In the genomic region with DNA sequence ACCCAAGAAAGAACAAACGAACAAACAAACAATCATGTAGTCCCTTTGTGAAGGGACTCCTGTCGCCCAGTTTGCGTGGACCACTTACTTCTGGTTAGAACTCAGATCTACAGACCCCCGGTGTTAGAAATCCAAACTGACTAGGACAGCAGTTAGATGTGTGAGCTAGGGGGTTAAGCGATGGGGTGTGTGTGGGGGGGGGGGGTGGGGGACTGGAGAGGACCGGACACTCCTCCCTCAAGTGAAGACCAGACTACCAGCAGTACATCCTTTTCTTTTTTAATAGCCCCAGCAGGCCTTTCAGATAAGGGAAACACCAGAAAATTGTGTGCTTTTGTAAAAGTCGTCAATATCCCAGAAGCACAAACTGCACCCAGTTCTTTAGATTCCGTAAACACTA, we compare ENCODE assay signal across 10 mouse cellular contexts. TPM values are rescaled to one million over a fixed set of nuclear protein-coding genes. Genes with fewer than 3 reads are reported as not detected.
DNase-seq lines count a peak whose midpoint lies in the region; ATAC-seq and TF ChIP-seq lines count a peak whose summit lies in the region.
"Had no signal": no experiment of that assay in that cellular context is flagged by ENCODE, and none has a peak within 500 bp of the region (broad histone marks: within the 10 kb centered on the region; RNA-seq: fewer than 3 reads in every experiment).

No protein-coding gene starts in this region.

- no peak for DNase-seq in gastrocnemius, adult 2 months
- DNase-seq in gastrocnemius, adult 18-20 months (ENCODE audit: low spot score) = no peak
- no peak for DNase-seq in lung, postnatal 0 days (ENCODE audit: low spot score)
- no peak for DNase-seq in lung, postnatal 10 days
- DNase-seq in stomach, postnatal 0 days (ENCODE audit: low spot score) = no peak
- no peak for DNase-seq in left cerebral cortex, adult 18-20 months (ENCODE audit: low spot score in 2 of 2)
- DNase-seq in urinary bladder, postnatal 25 days (ENCODE audit: low spot score) = no peak

- intact Hi-C loops in gastrocnemius, adult 2 months (cut with DNase I) = no loop called here

- no peaks in the 10 kb centered on the region for H3K9me3 ChIP-seq in lung, postnatal 0 days (ENCODE audit: low read length)
- no peaks in the 10 kb centered on the region for H3K9me3 ChIP-seq in liver, embryonic 12.5 days (replicated peaks)
- H3K9me3 ChIP-seq in stomach, postnatal 0 days (ENCODE audit: control insufficient read depth, low read length) = no peaks in the 10 kb centered on the region

- TF ChIP-seq CTCF in gastrocnemius, adult 2 months (IDR thresholded peaks at IDR 0.05) = no peak
- TF ChIP-seq CTCF in lung, postnatal 0 days (IDR thresholded peaks at IDR 0.05) = no peak
- TF ChIP-seq CTCF in stomach, postnatal 0 days (IDR thresholded peaks at IDR 0.05; ENCODE audit: low read depth) = no peak

- ATAC-seq in lung, postnatal 0 days = no peak
- ATAC-seq in liver, embryonic 12.5 days = no peak
- ATAC-seq in stomach, postnatal 0 days (ENCODE audit: low FRiP score, low TSS enrichment) = no peak

- 37% methylated on average over 8 of the region's 8 CpGs for WGBS in lung, postnatal 0 days
- 55% methylated on average over 8 of the region's 8 CpGs for WGBS in liver, embryonic 12.5 days (ENCODE audit: insufficient replicate concordance)
- 50% methylated on average over 8 of the region's 8 CpGs for WGBS in stomach, postnatal 0 days

- peak overlapping the region; percentile 69 for H3K4me3 ChIP-seq in gastrocnemius, adult 2 months
- H3K4me3 ChIP-seq in lung, postnatal 0 days (ENCODE audit: low read depth, low read length) = peak overlapping the region; percentile 41; the same call in 1 of the 2 replicates
- H3K4me3 ChIP-seq in liver, embryonic 12.5 days = no peak overlapping the region; the same call in 1 of the 2 replicates
- H3K4me3 ChIP-seq in stomach, postnatal 0 days (ENCODE audit: low read depth, low read length) = peak overlapping the region; percentile 46

- no peak for TF ChIP-seq EP300 in lung, postnatal 0 days (IDR thresholded peaks at IDR 0.05)
- no peak for TF ChIP-seq EP300 in stomach, postnatal 0 days (optimal IDR thresholded peaks at IDR 0.05)

- peak overlapping the region; percentile 55 for H3K4me2 ChIP-seq in lung, postnatal 0 days (replicated peaks; ENCODE audit: low read depth, low read length)
- H3K4me2 ChIP-seq in liver, embryonic 12.5 days = 0 out of 2 replicates have a peak overlapping the region, but pooled peaks have one; percentile 56
- peak overlapping the region; percentile 40 for H3K4me2 ChIP-seq in stomach, postnatal 0 days (replicated peaks; ENCODE audit: low read depth)

- H3K9ac ChIP-seq in lung, postnatal 0 days (replicated peaks; ENCODE audit: low read depth) = peak overlapping the region; percentile 32; the same call in 1 of the 2 replicates
- no peak overlapping the region for H3K9ac ChIP-seq in liver, embryonic 12.5 days
- H3K9ac ChIP-seq in stomach, postnatal 0 days (ENCODE audit: low read length) = peak overlapping the region; percentile 56; the same call in 1 of the 2 replicates

- peak overlapping the region; percentile 61; the same call in 1 of the 2 replicates for H3K27ac ChIP-seq in gastrocnemius, adult 2 months
- H3K27ac ChIP-seq in lung, postnatal 0 days (ENCODE audit: low read length) = peak overlapping the region; percentile 80
- no peak overlapping the region for H3K27ac ChIP-seq in liver, embryonic 12.5 days
- peak overlapping the region; percentile 72 for H3K27ac ChIP-seq in stomach, postnatal 0 days (replicated peaks)

- H3K36me3 ChIP-seq in lung, postnatal 0 days (ENCODE audit: insufficient read depth, low read length) = no peaks in the 10 kb centered on the region
- H3K36me3 ChIP-seq in liver, embryonic 12.5 days = no peaks in the 10 kb centered on the region
- H3K36me3 ChIP-seq in stomach, postnatal 0 days (ENCODE audit: control insufficient read depth, insufficient read depth, low read length) = no peaks in the 10 kb centered on the region

- H3K27me3 ChIP-seq in lung, postnatal 0 days (replicated peaks; ENCODE audit: insufficient read depth, low read length) = no peaks in the 10 kb centered on the region
- H3K27me3 ChIP-seq in liver, embryonic 12.5 days (replicated peaks) = peaks cover 47% of the 10 kb centered on the region
- no peaks in the 10 kb centered on the region for H3K27me3 ChIP-seq in stomach, postnatal 0 days (ENCODE audit: control insufficient read depth, insufficient read depth, low read length)

- H3K4me1 ChIP-seq in lung, postnatal 0 days (ENCODE audit: insufficient read depth, low read depth, low read length) = peaks cover 5% of the 10 kb centered on the region; the same call in 1 of the 2 replicates
- no peaks in the 10 kb centered on the region; the same call in 1 of the 2 replicates for H3K4me1 ChIP-seq in liver, embryonic 12.5 days
- H3K4me1 ChIP-seq in stomach, postnatal 0 days (replicated peaks; ENCODE audit: control insufficient read depth, insufficient read depth) = no peaks in the 10 kb centered on the region; the same call in 1 of the 2 replicates

RNA-seq across cellular contexts. Expression of gene Acot1, which starts 0.6 kb away (rescaled TPM):
- total RNA-seq in gastrocnemius, adult 2 months (2021) = 1 to 10 TPM; 2.2 to 3.9 TPM
- total RNA-seq in gastrocnemius, adult 18-20 months (2021) = 1 to 10 TPM; 3.1 to 3.3 TPM
- polyA plus RNA-seq in lung, postnatal 0 days (2015; fragmentation: Nextera tagmentation; extraction: Ambion mirVana) = 164 and 195 TPM in 2 replicates
- polyA plus RNA-seq in liver, embryonic 12.5 days (2016; fragmentation: Nextera tagmentation; extraction: Ambion mirVana) = 26.6 and 31.3 TPM in 2 replicates
- 135 and 144 TPM in 2 replicates for polyA plus RNA-seq in stomach, postnatal 0 days (2015; fragmentation: Nextera tagmentation; extraction: Ambion mirVana)
- 10 to 100 TPM; 15.4 to 17.8 TPM for total RNA-seq in left cerebral cortex, adult 18-20 months (2021)

RNA-seq across cellular contexts. Expression of gene Acot2, which starts 21.1 kb away (rescaled TPM):
- total RNA-seq in gastrocnemius, adult 2 months (2021) = 10 to 100 TPM; 11.7 to 22.1 TPM
- total RNA-seq in gastrocnemius, adult 18-20 months (2021) = 10 to 100 TPM; 17.0 to 23.3 TPM
- 79.7 and 99.8 TPM in 2 replicates for polyA plus RNA-seq in lung, postnatal 0 days (2015; fragmentation: Nextera tagmentation; extraction: Ambion mirVana)
- polyA plus RNA-seq in liver, embryonic 12.5 days (2016; fragmentation: Nextera tagmentation; extraction: Ambion mirVana) = 15.1 and 15.2 TPM in 2 replicates
- polyA plus RNA-seq in stomach, postnatal 0 days (2015; fragmentation: Nextera tagmentation; extraction: Ambion mirVana) = 45.6 and 47.2 TPM in 2 replicates
- total RNA-seq in left cerebral cortex, adult 18-20 months (2021) = 10 to 100 TPM in 1 of 2 experiments, 1 to 10 TPM in 1; 9.9 to 10.9 TPM

RNA-seq across cellular contexts. Expression of gene Heatr4, which starts 24.1 kb away (rescaled TPM):
- not detected for total RNA-seq in gastrocnemius, adult 2 months (2021)
- not detected for total RNA-seq in gastrocnemius, adult 18-20 months (2021)
- polyA plus RNA-seq in lung, postnatal 0 days (2015; fragmentation: Nextera tagmentation; extraction: Ambion mirVana) = not detected in 2 replicates
- not detected in 2 replicates for polyA plus RNA-seq in liver, embryonic 12.5 days (2016; fragmentation: Nextera tagmentation; extraction: Ambion mirVana)
- polyA plus RNA-seq in stomach, postnatal 0 days (2015; fragmentation: Nextera tagmentation; extraction: Ambion mirVana) = 0.06 TPM in 1 of 2 replicates, not detected in the other
- not detected for total RNA-seq in left cerebral cortex, adult 18-20 months (2021)
- polyA plus RNA-seq: gonadal fat pad, adult 2 months; small intestine, adult 2 months had no signal

RNA-seq across cellular contexts. Expression of gene Acot4, which starts 29.4 kb away (rescaled TPM):
- under 1 TPM; 0.05 to 0.08 TPM for total RNA-seq in gastrocnemius, adult 2 months (2021)
- total RNA-seq in gastrocnemius, adult 18-20 months (2021) = under 1 TPM; 0.07 to 0.14 TPM
- 0.12 and 0.13 TPM in 2 replicates for polyA plus RNA-seq in lung, postnatal 0 days (2015; fragmentation: Nextera tagmentation; extraction: Ambion mirVana)
- 6.4 and 6.6 TPM in 2 replicates for polyA plus RNA-seq in liver, embryonic 12.5 days (2016; fragmentation: Nextera tagmentation; extraction: Ambion mirVana)
- 1.2 and 1.3 TPM in 2 replicates for polyA plus RNA-seq in stomach, postnatal 0 days (2015; fragmentation: Nextera tagmentation; extraction: Ambion mirVana)
- total RNA-seq in left cerebral cortex, adult 18-20 months (2021) = 1 to 10 TPM; 2.4 to 2.7 TPM

RNA-seq across cellular contexts. Expression of gene Gm49366, which starts 30.0 kb away (rescaled TPM):
- not detected for total RNA-seq in gastrocnemius, adult 2 months (2021)
- not detected for total RNA-seq in gastrocnemius, adult 18-20 months (2021)
- not detected in 2 replicates for polyA plus RNA-seq in lung, postnatal 0 days (2015; fragmentation: Nextera tagmentation; extraction: Ambion mirVana)
- not detected in 2 replicates for polyA plus RNA-seq in liver, embryonic 12.5 days (2016; fragmentation: Nextera tagmentation; extraction: Ambion mirVana)
- not detected in 2 replicates for polyA plus RNA-seq in stomach, postnatal 0 days (2015; fragmentation: Nextera tagmentation; extraction: Ambion mirVana)
- total RNA-seq in left cerebral cortex, adult 18-20 months (2021) = 1 to 10 TPM in 1 of 2 experiments, not detected in 1; 1.5 TPM
- polyA plus RNA-seq: gonadal fat pad, adult 2 months; small intestine, adult 2 months had no signal
